Mouse (Mus musculus) cerebellum, adult 2 months (tissue): Measurements from ENCODE around the gene Dbt. TPM values are rescaled to one million over a fixed set of nuclear protein-coding genes. Genes with fewer than 3 reads are reported as not detected.

Source experiments
- DNase-seq, 2 experiments: peaks; one replicate each; pipeline ENCODE4 v3.0.0; 2021
- H3K27ac ChIP-seq: fragments of 200-500 bp; 2 replicates; pipeline ENCODE4 v1.5.1; 2012; ENCODE audit warnings: low read length, control low read depth, inconsistent platforms; ENCODE audit not compliant: insufficient read depth
- H3K27me3 ChIP-seq: fragments of 200-500 bp; 2 replicates; pipeline ENCODE4 v1.6.1; 2012; ENCODE audit warnings: inconsistent platforms, mild to moderate bottlenecking, low read length, moderate library complexity; ENCODE audit not compliant: control insufficient read depth, insufficient read depth
- H3K4me1 ChIP-seq: fragments of 200-500 bp; 2 replicates; pipeline ENCODE4 v1.6.1; 2011; ENCODE audit warnings: low read length; ENCODE audit not compliant: control insufficient read depth, insufficient read depth
- H3K4me3 ChIP-seq: fragments of 200-500 bp; replicated peaks from 2 replicates; pipeline ENCODE3; 2011; ENCODE audit warnings: mild to moderate bottlenecking, low read depth, low read length, control low read depth; ENCODE audit not compliant: insufficient read depth
- CTCF ChIP-seq: fragments of 200-500 bp; IDR thresholded peaks from 2 replicates; pipeline ENCODE4 v1.5.1; 2011; ENCODE audit warnings: low read depth, mild to moderate bottlenecking, control low read depth, low read length, moderate library complexity, borderline replicate concordance; ENCODE audit not compliant: insufficient read depth
- POLR2A ChIP-seq: fragments of 200-500 bp; IDR thresholded peaks from 2 replicates; pipeline ENCODE4 v1.6.1; 2011; ENCODE audit warnings: low read length, control low read depth, borderline replicate concordance; ENCODE audit not compliant: insufficient read depth
- WGBS: fragments of 180-500 bp; shearing (Covaris S2); methylation state at CpG from one replicate; pipeline ENCODE4 v1.1.7; 2018; 5-methylcytosine and 5-hydroxymethylcytosine counted together
- polyA plus RNA-seq: library from polyadenylated mRNA; depleted of rRNA; stranded (reverse); fragments of >200 nt; gene quantifications from 2 replicates; pipeline ENCODE4 v1.2.3, GENCODE M21; 2012; rRNA removed

Dbt gene
- 13.5 and 15.5 TPM in 2 replicates for polyA plus RNA-seq

DNA sequence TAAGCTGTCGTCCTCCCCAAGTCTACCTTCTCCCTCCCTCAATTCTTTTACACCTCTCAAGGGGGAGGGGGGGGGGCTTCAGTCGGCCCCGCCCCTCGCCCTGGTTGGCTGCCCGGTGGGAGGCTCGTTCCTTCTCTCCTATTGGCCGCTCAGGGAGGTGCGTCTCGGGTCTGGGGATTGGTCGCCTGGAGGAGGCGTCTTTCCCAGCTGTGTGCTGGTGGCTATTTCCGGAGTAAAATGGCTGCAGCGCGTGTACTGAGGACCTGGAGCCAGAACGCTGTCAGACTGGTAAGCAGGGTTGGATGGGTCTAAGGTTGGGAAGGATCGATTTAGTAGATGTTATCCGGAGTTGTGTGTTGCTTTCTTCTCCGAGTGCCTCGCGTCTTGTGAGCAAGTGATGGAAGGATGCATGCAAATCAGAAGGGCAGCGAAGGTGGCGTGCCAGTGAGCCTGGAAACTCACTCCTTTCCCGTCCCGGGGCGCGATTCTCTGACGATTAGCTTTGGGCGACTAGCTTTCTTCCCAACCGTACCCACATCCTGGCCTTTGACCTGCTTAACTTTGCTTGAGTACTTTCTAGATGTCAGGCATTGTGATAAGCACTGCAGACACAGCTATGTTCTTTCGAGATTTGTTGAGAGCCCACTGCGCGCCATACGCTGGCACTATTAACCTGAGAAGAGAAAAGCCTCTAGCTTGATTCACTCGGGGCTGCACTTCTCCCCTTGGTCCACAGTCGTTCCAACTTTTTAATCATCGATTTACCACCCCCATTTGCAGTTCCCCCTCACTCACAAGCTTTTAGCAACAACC is at the start of gene Dbt:
TSS of gene Dbt (plus strand) at position 167 of the 813 bp plus-strand sequence.
- H3K27ac ChIP-seq, result peak within 1 kb of the TSS; percentile 57; the same call in 1 of the 2 replicates

DNA sequence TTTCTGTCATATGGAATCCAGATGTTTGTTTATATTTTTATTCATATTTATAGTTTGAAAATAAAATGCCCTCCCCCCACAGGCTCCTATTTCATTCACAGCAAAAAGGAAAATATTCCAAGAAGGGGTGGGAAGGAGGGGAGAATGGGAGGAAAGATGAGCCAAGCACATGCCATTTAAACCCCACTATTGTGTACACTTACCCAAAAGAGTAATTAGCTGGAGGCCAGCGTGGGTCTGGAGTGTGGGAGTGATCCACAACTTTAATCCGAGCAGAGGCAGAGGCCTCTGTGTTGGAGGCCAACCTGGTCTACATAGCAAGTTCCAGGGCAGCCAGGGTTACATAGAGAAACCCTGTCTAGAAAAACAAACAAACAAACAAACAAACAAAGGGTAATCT is 48.6 kb upstream of the Dbt start:
- DNase-seq, result no peak
- TF ChIP-seq POLR2A (no peak), CTCF (no peak)
- Histone ChIP-seq H3K4me1 (no peaks in the 10 kb centered on the region), H3K27me3 (no peaks in the 10 kb centered on the region), H3K27ac (no peak overlapping the region), H3K4me3 (no peak overlapping the region)
- 49% methylated on average over 2 of the region's 2 CpGs for WGBS

More for the DNA sequence above, at the start of gene Dbt:
- peaks cover 4% of the 10 kb centered on the region; the same call in 1 of the 2 replicates for H3K4me1 ChIP-seq
- WGBS, result under 1% methylated on average over 36 of the region's 36 CpGs
- no peaks in the 10 kb centered on the region for H3K27me3 ChIP-seq
- peak; percentile 79 to 84 for DNase-seq
- TF ChIP-seq POLR2A, result peak; percentile 45; the same call in 1 of the 2 replicates
- TF ChIP-seq CTCF, result no peak
- H3K4me3 ChIP-seq, result peak within 1 kb of the TSS; percentile 93

DNA sequence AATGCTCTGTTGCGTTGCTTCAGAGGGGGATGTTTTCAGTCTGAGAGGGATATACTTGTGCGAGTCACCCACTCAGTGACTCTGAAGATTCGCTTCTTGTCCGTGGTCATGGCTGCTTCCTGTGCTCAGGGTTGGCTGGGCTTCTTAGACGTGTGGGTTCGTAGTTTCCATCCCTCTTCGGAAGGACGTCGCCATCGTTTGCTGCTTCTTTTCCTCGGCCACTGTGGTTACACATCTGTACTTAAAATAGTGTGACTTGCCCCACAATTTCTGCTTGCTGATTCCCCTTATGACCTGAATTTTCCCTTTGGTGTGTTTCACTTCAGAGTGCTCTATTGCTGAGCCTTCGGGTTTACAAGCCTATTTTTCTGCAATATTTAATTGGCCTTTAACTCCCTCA is 47.2 kb upstream of the Dbt start:
- Histone ChIP-seq H3K4me3 (no peak overlapping the region), H3K27me3 (no peaks in the 10 kb centered on the region), H3K4me1 (no peaks in the 10 kb centered on the region), H3K27ac (no peak overlapping the region)
- TF ChIP-seq POLR2A, result no peak
- TF ChIP-seq CTCF, result no peak
- DNase-seq, result no peak
- 93% methylated on average over 12 of the region's 12 CpGs for WGBS

DNA sequence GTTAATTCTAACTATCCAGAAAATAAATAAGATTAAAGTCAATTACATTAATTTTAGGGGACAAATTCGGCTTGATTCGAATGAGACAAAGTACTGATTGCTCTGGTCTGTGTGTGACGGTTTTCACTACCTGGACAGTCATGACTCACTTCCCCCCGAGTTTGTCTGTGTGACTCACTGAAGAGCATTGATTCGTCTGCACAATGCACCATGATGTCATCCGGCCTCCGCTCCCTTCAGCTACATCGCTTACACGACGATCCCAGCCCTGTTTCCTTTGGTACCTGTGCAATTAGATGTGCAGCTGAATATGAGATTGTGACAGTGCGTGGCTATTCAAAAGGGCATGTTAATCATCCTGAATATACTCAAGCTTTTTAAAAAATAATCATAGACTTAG is 38.3 kb upstream of the Dbt start:
- DNase-seq, result no peak
- TF ChIP-seq POLR2A (no peak), CTCF (no peak)
- Histone ChIP-seq H3K27ac (no peak overlapping the region), H3K4me3 (no peak overlapping the region), H3K4me1 (no peaks in the 10 kb centered on the region), H3K27me3 (no peaks in the 10 kb centered on the region)
- 76% methylated on average over 11 of the region's 11 CpGs for WGBS

DNA sequence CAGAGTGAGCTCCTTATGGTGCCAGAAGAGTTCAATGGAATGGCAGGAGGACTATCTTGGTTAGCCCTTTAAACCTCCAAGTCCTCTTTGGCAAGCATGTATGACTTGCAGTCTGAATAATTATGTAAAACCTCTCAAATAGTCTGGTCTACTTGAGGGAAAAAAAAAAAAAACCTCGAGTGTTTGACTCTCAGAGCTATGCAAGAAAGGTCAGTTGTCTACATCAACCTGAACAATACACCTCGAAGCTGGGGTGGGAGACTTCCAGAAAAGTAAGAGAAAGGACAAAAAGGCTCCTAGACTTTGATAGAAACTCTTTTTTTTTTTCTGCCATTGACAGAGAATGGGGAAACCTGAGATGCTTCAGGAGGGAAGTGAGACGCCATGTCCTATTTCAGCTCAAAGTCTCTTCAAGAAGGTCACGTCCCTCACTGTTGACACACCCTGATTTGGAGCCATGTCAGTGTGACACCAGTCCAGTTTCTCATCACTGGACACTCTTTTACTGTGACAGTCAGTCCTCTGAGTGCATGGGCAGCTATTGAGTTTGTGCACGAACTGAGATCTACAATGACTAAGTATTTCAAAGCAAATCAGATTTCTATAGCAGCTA is 36.1 kb upstream of the Dbt start:
- TF ChIP-seq CTCF (no peak), POLR2A (no peak)

DNA sequence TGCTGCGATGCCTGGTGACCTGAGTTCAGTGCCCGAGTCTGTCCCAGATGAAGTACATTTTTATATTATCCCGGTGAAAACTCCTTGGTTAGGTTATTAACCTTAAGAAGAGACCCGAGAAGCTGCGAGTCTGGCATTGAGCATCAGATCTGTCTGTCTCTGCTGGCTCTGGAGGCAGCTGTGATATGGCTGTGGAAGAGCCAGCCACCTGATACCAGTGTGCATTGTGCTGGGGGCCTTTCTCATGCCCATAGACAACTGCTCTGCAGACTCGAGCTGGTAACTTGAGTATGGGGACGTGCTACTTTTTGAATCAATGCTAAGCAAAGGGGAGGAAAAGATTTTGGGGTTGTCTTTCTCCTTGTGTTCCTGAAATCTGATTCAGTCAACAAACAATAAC is 35.5 kb upstream of the Dbt start:
- 79% methylated on average over 7 of the region's 7 CpGs for WGBS
- Histone ChIP-seq H3K4me1 (no peaks in the 10 kb centered on the region), H3K27ac (no peak overlapping the region), H3K4me3 (no peak overlapping the region), H3K27me3 (no peaks in the 10 kb centered on the region)
- TF ChIP-seq CTCF (no peak), POLR2A (no peak)
- no peak for DNase-seq

More for the DNA sequence above, 36.1 kb upstream of the Dbt start:
- Histone ChIP-seq H3K27ac (no peak overlapping the region), H3K4me1 (no peaks in the 10 kb centered on the region), H3K4me3 (no peak overlapping the region), H3K27me3 (no peaks in the 10 kb centered on the region)
- 56% methylated on average over 5 of the region's 5 CpGs for WGBS
- DNase-seq, result no peak

DNA sequence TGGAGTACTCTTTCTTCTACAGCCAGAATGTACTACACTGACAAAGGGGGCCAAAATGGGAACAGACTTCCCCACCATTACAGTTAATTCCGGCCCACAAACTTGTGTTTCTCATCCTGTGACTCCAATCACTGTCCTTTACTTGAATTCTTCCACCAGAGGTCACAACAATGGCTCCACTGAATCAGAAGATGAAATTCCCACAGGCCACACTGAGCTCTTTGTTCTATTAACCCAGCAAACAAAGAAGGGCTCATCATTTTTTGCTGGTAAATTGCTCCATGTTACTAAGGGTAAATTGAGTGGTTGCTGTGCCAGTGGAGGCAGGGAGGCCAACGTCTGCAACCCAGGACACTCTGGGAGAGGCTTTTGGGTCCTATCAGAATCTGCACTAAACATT is 32.8 kb upstream of the Dbt start:
- no peak overlapping the region for H3K27ac ChIP-seq
- WGBS, result 13% methylated on average over 2 of the region's 2 CpGs
- no peak for TF ChIP-seq POLR2A
- TF ChIP-seq CTCF, result no peak
- H3K4me1 ChIP-seq, result no peaks in the 10 kb centered on the region
- no peak for DNase-seq
- no peak overlapping the region for H3K4me3 ChIP-seq
- no peaks in the 10 kb centered on the region for H3K27me3 ChIP-seq

DNA sequence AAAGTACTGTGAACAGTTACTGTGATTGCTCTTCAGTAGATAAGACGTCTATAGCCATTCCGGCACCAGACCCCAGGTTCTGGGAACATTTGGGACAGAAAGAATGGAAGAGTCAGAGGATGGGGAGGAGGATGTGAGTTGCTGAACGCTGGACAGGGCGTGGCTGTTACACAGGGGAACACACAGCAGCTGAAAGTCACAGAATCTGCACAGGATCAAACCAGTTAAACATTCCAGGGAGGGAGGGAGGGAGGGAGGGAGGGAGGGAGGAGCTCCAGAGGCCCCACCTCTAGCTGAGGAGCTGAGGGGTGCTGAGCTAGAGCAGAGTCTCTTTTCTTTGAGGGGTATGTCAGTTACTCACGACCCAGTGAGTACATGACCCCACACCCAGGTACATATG is 31.9 kb upstream of the Dbt start:
- H3K27me3 ChIP-seq, result no peaks in the 10 kb centered on the region
- no peak overlapping the region for H3K4me3 ChIP-seq
- no peak overlapping the region for H3K27ac ChIP-seq
- no peak for TF ChIP-seq CTCF
- TF ChIP-seq POLR2A, result no peak
- DNase-seq, result no peak
- H3K4me1 ChIP-seq, result no peaks in the 10 kb centered on the region
- 61% methylated on average over 5 of the region's 5 CpGs for WGBS
